Mouse (Mus musculus): ENCODE data around the gene Gbp4. TPM values are rescaled to one million over a fixed set of nuclear protein-coding genes. Genes with fewer than 3 reads are reported as not detected.
"Not testable (repeated sequence)": the region's sequence is repeated elsewhere in the genome, so short reads cannot be mapped to it uniquely, and the experiment has no call there.

Gene Gbp4
- total and polyA plus RNA-seq, 3 experiments: 16.1 to 19.3 (median 17.2) TPM

DNA sequence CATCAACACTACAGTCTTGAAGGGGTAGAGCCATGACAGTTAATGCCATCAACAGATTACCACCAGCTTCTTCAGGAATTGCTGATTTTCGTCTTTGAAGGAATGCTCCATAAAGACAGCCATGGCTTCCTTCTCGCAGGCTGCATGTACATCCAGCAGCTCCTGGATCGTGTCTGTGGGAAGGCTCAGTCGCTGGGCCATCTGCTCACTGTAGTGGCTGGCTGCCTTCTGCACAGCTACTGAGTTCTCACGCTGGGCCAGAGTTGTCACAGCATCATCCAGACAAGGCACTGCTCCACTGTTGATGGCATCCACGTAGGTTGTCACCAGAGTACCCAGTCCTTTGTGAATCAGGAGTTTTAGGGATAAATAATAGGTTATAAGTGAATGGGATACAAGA is 17.7 kb downstream of the Gbp4 start:
- DNase-seq (ENCODE audit: extremely low read depth); in situ Hi-C loops (cut with MboI; ENCODE audit: low pct_ligation_motif_present, low pct_unique_long_range_greater_than_20kb, low sequenced_read_pairs); H3K4me3 ChIP-seq (replicated peaks in 1 of 3; ENCODE audit: low read depth in 2 of 3, low read length in 2 of 3, poor library complexity in 1 of 3); dilution Hi-C loops (cut with MboI; ENCODE audit: extremely low pct_ligation_motif_present, extremely low pct_unique_long_range_greater_than_20kb, low sequenced_read_pairs); H3K4me2 ChIP-seq (ENCODE audit: insufficient read depth, low read depth, poor library complexity, severe bottlenecking); H3K27me3 ChIP-seq (replicated peaks); H3K4me1 ChIP-seq (ENCODE audit: control insufficient read depth in 1 of 2, insufficient read depth in 2 of 2); H3K79me2 ChIP-seq (replicated peaks; ENCODE audit: control insufficient read depth, extremely low read depth, insufficient read depth, poor library complexity, severe bottlenecking); H3K9ac ChIP-seq (ENCODE audit: insufficient read depth, low read depth); H3K27ac ChIP-seq (ENCODE audit: insufficient read depth, low read depth); H3K9me3 ChIP-seq (replicated peaks; ENCODE audit: low read length): not testable (repeated sequence)
- H3K36me3 ChIP-seq (replicated peaks in 1 of 2; ENCODE audit: control insufficient read depth in 1 of 2, insufficient read depth in 1 of 2, low read length in 1 of 2): peaks cover 55 to 77% of the 10 kb centered on the region in 2 experiments

DNA sequence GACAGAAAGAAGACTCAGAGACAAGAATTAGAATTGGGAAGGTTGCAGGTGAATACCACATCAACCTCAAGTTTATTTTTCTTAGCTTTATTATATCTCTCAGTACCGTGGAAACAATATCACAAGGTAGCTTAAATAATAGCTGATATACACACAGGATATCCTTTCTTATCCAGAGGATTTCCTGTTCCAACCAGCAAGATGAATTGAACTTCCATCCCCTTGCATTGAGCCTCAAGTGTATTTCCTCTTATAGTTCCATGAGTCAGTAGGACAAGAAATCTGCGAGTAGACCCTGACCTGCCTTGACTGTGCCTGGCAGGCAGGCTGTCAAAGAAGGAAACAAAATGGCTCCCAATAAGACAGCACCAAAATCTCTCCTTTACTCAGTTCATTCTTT is 23.6 kb downstream of the Gbp4 start:
- no peaks in the 10 kb centered on the region for H3K79me2 ChIP-seq (replicated peaks; ENCODE audit: control insufficient read depth, extremely low read depth, insufficient read depth, poor library complexity, severe bottlenecking)
- in situ Hi-C loops (cut with MboI; ENCODE audit: low pct_ligation_motif_present, low pct_unique_long_range_greater_than_20kb, low sequenced_read_pairs): no loop called here
- H3K36me3 ChIP-seq (replicated peaks in 1 of 2; ENCODE audit: control insufficient read depth in 1 of 2, insufficient read depth in 1 of 2, low read length in 1 of 2): peaks cover 27 to 51% of the 10 kb centered on the region in 2 experiments
- H3K27me3 ChIP-seq (replicated peaks): no peaks in the 10 kb centered on the region
- no peaks in the 10 kb centered on the region for H3K9me3 ChIP-seq (replicated peaks; ENCODE audit: low read length)
- dilution Hi-C loops (cut with MboI; ENCODE audit: extremely low pct_ligation_motif_present, extremely low pct_unique_long_range_greater_than_20kb, low sequenced_read_pairs): no loop called here
- TF ChIP-seq CHD1 (IDR thresholded peaks at IDR 0.05; ENCODE audit: low read depth, low read length) (no peak), KAT2A (IDR thresholded peaks at IDR 0.05; ENCODE audit: insufficient replicate concordance, low read length) (no peak), MAX (IDR thresholded peaks at IDR 0.05; ENCODE audit: low read length) (no peak), TBP (conservative IDR thresholded peaks at IDR 0.05; ENCODE audit: low read depth, low read length) (no peak), ZKSCAN1 (IDR thresholded peaks at IDR 0.05; ENCODE audit: borderline replicate concordance, low read depth, low read length) (no peak), RCOR1 (conservative IDR thresholded peaks at IDR 0.05; ENCODE audit: low read depth, low read length) (no peak), ZMIZ1 (IDR thresholded peaks at IDR 0.05; ENCODE audit: low read depth, low read length) (no peak), BHLHE40 (IDR thresholded peaks at IDR 0.05; ENCODE audit: low read depth, low read length) (no peak), CTCF (conservative IDR thresholded peaks at IDR 0.05 in 1 of 2, IDR thresholded peaks at IDR 0.05 in 1 of 2; ENCODE audit: low read depth in 2 of 2, low read length in 2 of 2) (no peak), PAX5 (IDR thresholded peaks at IDR 0.05; ENCODE audit: low read length) (no peak), ZC3H11A (IDR thresholded peaks at IDR 0.05; ENCODE audit: low read depth, low read length) (no peak)
- no peak overlapping the region for H3K27ac ChIP-seq (ENCODE audit: insufficient read depth, low read depth)
- H3K9ac ChIP-seq (ENCODE audit: insufficient read depth, low read depth): no peak overlapping the region
- H3K4me3 ChIP-seq (replicated peaks in 1 of 3; ENCODE audit: low read depth in 2 of 3, low read length in 2 of 3, poor library complexity in 1 of 3): no peak overlapping the region
- no peak for DNase-seq (ENCODE audit: extremely low read depth)
- H3K4me2 ChIP-seq (ENCODE audit: insufficient read depth, low read depth, poor library complexity, severe bottlenecking): no peak overlapping the region
- H3K4me1 ChIP-seq (ENCODE audit: control insufficient read depth in 1 of 2, insufficient read depth in 2 of 2): peaks cover 3 to 14% of the 10 kb centered on the region in 2 experiments; a peak in 2 of 4 replicates

DNA sequence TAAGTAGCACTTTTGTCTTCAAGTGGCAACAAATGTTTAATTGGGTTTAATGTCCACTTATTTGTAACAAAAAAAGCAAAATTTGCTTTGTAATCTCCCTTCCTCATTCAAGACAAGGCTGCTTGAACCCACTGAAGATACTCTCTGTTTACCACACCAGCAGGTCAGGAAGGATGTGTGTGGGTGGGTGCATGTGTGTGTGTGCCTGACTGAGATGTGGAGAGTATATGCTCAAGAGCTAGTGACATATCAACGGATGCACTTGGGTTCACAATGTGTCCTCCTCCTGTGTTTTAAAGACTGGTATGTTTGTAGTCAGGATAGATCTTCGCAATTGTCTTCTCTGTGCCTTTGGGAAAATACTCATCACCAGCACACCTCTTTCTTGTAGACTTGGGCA is 24.7 kb downstream of the Gbp4 start:
- peaks cover 3 to 15% of the 10 kb centered on the region in 2 experiments; a peak in 2 of 4 replicates for H3K4me1 ChIP-seq (ENCODE audit: control insufficient read depth in 1 of 2, insufficient read depth in 2 of 2)
- TF ChIP-seq ZMIZ1 (IDR thresholded peaks at IDR 0.05; ENCODE audit: low read depth, low read length) (no peak), ZKSCAN1 (IDR thresholded peaks at IDR 0.05; ENCODE audit: borderline replicate concordance, low read depth, low read length) (no peak), PAX5 (IDR thresholded peaks at IDR 0.05; ENCODE audit: low read length) (no peak), TCF12 (IDR thresholded peaks at IDR 0.05; ENCODE audit: low read depth, low read length) (no peak), EP300 (IDR thresholded peaks at IDR 0.05; ENCODE audit: low read length) (no peak)
- H3K27me3 ChIP-seq (replicated peaks): no peaks in the 10 kb centered on the region
- no peak overlapping the region for H3K9ac ChIP-seq (ENCODE audit: insufficient read depth, low read depth)
- H3K4me2 ChIP-seq (ENCODE audit: insufficient read depth, low read depth, poor library complexity, severe bottlenecking): no peak overlapping the region
- H3K79me2 ChIP-seq (replicated peaks; ENCODE audit: control insufficient read depth, extremely low read depth, insufficient read depth, poor library complexity, severe bottlenecking): no peaks in the 10 kb centered on the region
- H3K9me3 ChIP-seq (replicated peaks; ENCODE audit: low read length): no peaks in the 10 kb centered on the region
- no peak overlapping the region for H3K27ac ChIP-seq (ENCODE audit: insufficient read depth, low read depth)
- no peak for DNase-seq (ENCODE audit: extremely low read depth)
- in situ Hi-C loops (cut with MboI; ENCODE audit: low pct_ligation_motif_present, low pct_unique_long_range_greater_than_20kb, low sequenced_read_pairs) (no loop called here), dilution Hi-C loops (cut with MboI; ENCODE audit: extremely low pct_ligation_motif_present, extremely low pct_unique_long_range_greater_than_20kb, low sequenced_read_pairs) (no loop called here)
- H3K4me3 ChIP-seq (replicated peaks in 1 of 3; ENCODE audit: low read depth in 2 of 3, low read length in 2 of 3, poor library complexity in 1 of 3): no peak overlapping the region
- H3K36me3 ChIP-seq (replicated peaks in 1 of 2; ENCODE audit: control insufficient read depth in 1 of 2, insufficient read depth in 1 of 2, low read length in 1 of 2): peaks cover 19 to 41% of the 10 kb centered on the region in 2 experiments
